ENCODE assay signal across 12 mouse cellular contexts in genomic region chr11:50134136-50134859, GRCm38 (mm10). TPM values are rescaled to one million over a fixed set of nuclear protein-coding genes. Genes with fewer than 3 reads are reported as not detected.
A peak's percentile ranks its signal among the peaks of the same experiment; 100 is the strongest.
DNase-seq lines count a peak whose midpoint lies in the region; ATAC-seq and TF ChIP-seq lines count a peak whose summit lies in the region.
"Had no signal": no experiment of that assay in that cellular context is flagged by ENCODE, and none has a peak within 500 bp of the region (broad histone marks: within the 10 kb centered on the region; RNA-seq: fewer than 3 reads in every experiment).

No protein-coding gene starts in this region.

- H3K79me2 ChIP-seq in MEL (ENCODE audit: control insufficient read depth, insufficient read depth, low read length, poor library complexity), result peaks cover 15% of the 10 kb centered on the region

- intact Hi-C loops in heart, postnatal 10 days (cut with DNase I), result loop anchor here (10.0 kb wide), 1 partner anchor 229 kb away; the partner anchor contains the start of gene Rasgef1c

- no peak for TF ChIP-seq EP300 in heart, postnatal 0 days (IDR thresholded peaks at IDR 0.05; ENCODE audit: low read depth)
- peak; percentile 40 to 60; a peak in 2 of 4 replicates for TF ChIP-seq EP300 in MEL (IDR thresholded peaks at IDR 0.05; ENCODE audit: low read depth in 1 of 2, low read length in 2 of 2)
- peak; percentile 86 for TF ChIP-seq EP300 in lung, postnatal 0 days (IDR thresholded peaks at IDR 0.05)

- no peak for DNase-seq in heart, postnatal 0 days (ENCODE audit: low spot score)
- peak; percentile 29 for DNase-seq in MEL (ENCODE audit: low read depth, low spot score)
- peak; percentile 18 to 22 for DNase-seq in heart, postnatal 10 days
- peak; percentile 68 for DNase-seq in lung, postnatal 0 days (ENCODE audit: low spot score)
- DNase-seq in layer of hippocampus, adult 8-10 months (ENCODE audit: low spot score in 2 of 2), result no peak
- DNase-seq in Muller cell, postnatal 12 days (ENCODE audit: inconsistent ontology term), result no peak
- no peak for DNase-seq in ovary, adult 18-20 months (ENCODE audit: low spot score)
- DNase-seq: cerebellum, adult 11 months; thymus, postnatal 4 days had no signal

- H3K9ac ChIP-seq in heart, postnatal 0 days (replicated peaks; ENCODE audit: low read depth, low read length), result no peak overlapping the region
- no peak overlapping the region for H3K9ac ChIP-seq in heart, embryonic 12.5 days
- H3K9ac ChIP-seq in MEL (ENCODE audit: control insufficient read depth, low read depth, low read length, poor library complexity, severe bottlenecking), result no peak overlapping the region
- H3K9ac ChIP-seq in lung, postnatal 0 days (replicated peaks; ENCODE audit: low read depth), result no peak overlapping the region
- H3K9ac ChIP-seq: hindbrain, embryonic 12.5 days; midbrain, embryonic 12.5 days had no signal

- WGBS in heart, postnatal 0 days, result 55% methylated on average over 10 of the region's 10 CpGs
- WGBS in heart, embryonic 12.5 days, result 58% methylated on average over 10 of the region's 10 CpGs
- 40% methylated on average over 10 of the region's 10 CpGs for WGBS in lung, postnatal 0 days

- no peak for TF ChIP-seq RAD21 in MEL (IDR thresholded peaks at IDR 0.05; ENCODE audit: low read depth, low read length)

- H3K36me3 ChIP-seq in heart, postnatal 0 days (replicated peaks; ENCODE audit: control insufficient read depth, insufficient read depth, low read length), result peaks cover 36% of the 10 kb centered on the region
- peaks cover 39% of the 10 kb centered on the region for H3K36me3 ChIP-seq in heart, embryonic 12.5 days
- peaks cover 0 to 19% of the 10 kb centered on the region in 2 experiments; a peak in 2 of 4 replicates for H3K36me3 ChIP-seq in MEL (ENCODE audit: control insufficient read depth in 1 of 2, insufficient read depth in 2 of 2, low read length in 2 of 2)
- peaks cover 9% of the 10 kb centered on the region; the same call in 1 of the 2 replicates for H3K36me3 ChIP-seq in lung, postnatal 0 days (ENCODE audit: insufficient read depth, low read length)

- H3K27me3 ChIP-seq in heart, postnatal 0 days (ENCODE audit: control insufficient read depth, insufficient read depth, low read length), result no peaks in the 10 kb centered on the region
- no peaks in the 10 kb centered on the region for H3K27me3 ChIP-seq in heart, embryonic 12.5 days (replicated peaks)
- H3K27me3 ChIP-seq in MEL (ENCODE audit: control insufficient read depth in 1 of 2, insufficient read depth in 2 of 2, low read length in 2 of 2), result no peaks in the 10 kb centered on the region
- H3K27me3 ChIP-seq in lung, postnatal 0 days (replicated peaks; ENCODE audit: insufficient read depth, low read length), result no peaks in the 10 kb centered on the region
- H3K27me3 ChIP-seq: hindbrain, embryonic 12.5 days; midbrain, embryonic 12.5 days had no signal

- H3K4me2 ChIP-seq in heart, postnatal 0 days (ENCODE audit: low read depth, low read length), result no peak overlapping the region
- H3K4me2 ChIP-seq in heart, embryonic 12.5 days, result no peak overlapping the region
- H3K4me2 ChIP-seq in lung, postnatal 0 days (replicated peaks; ENCODE audit: low read depth, low read length), result no peak overlapping the region
- H3K4me2 ChIP-seq: hindbrain, embryonic 12.5 days; midbrain, embryonic 12.5 days had no signal

- no peak for TF ChIP-seq CTCF in heart, postnatal 0 days (IDR thresholded peaks at IDR 0.05; ENCODE audit: low read depth)
- TF ChIP-seq CTCF in MEL (IDR thresholded peaks at IDR 0.05 in 2 of 3, conservative IDR thresholded peaks at IDR 0.05 in 1 of 3; ENCODE audit: control insufficient read depth in 1 of 3, insufficient read depth in 1 of 3, low read depth in 2 of 3, low read length in 3 of 3, poor library complexity in 1 of 3, severe bottlenecking in 1 of 3), result no peak
- no peak for TF ChIP-seq CTCF in lung, postnatal 0 days (IDR thresholded peaks at IDR 0.05)

- H3K4me3 ChIP-seq in heart, postnatal 0 days (ENCODE audit: low read depth, low read length), result no peak overlapping the region
- no peak overlapping the region for H3K4me3 ChIP-seq in heart, embryonic 12.5 days
- no peak overlapping the region for H3K4me3 ChIP-seq in MEL (ENCODE audit: control insufficient read depth in 1 of 2, insufficient read depth in 1 of 2, low read depth in 2 of 2, low read length in 2 of 2)
- no peak overlapping the region for H3K4me3 ChIP-seq in lung, postnatal 0 days (ENCODE audit: low read depth, low read length)
- H3K4me3 ChIP-seq: hindbrain, embryonic 12.5 days; midbrain, embryonic 12.5 days had no signal

- H3K9me3 ChIP-seq in heart, postnatal 0 days (replicated peaks; ENCODE audit: control insufficient read depth, low read length), result no peaks in the 10 kb centered on the region
- no peaks in the 10 kb centered on the region for H3K9me3 ChIP-seq in heart, embryonic 12.5 days (replicated peaks)
- no peaks in the 10 kb centered on the region for H3K9me3 ChIP-seq in MEL (replicated peaks; ENCODE audit: insufficient read depth, low read length)
- H3K9me3 ChIP-seq in lung, postnatal 0 days (ENCODE audit: low read length), result no peaks in the 10 kb centered on the region
- H3K9me3 ChIP-seq: hindbrain, embryonic 12.5 days; midbrain, embryonic 12.5 days had no signal

- ATAC-seq in heart, postnatal 0 days (ENCODE audit: insufficient read depth, low read depth), result no peak
- ATAC-seq in heart, embryonic 12.5 days (ENCODE audit: insufficient number of reproducible peaks, low FRiP score), result no peak
- ATAC-seq in lung, postnatal 0 days, result no peak

- TF ChIP-seq POLR2A in MEL (IDR thresholded peaks at IDR 0.05; ENCODE audit: control insufficient read depth in 1 of 2, insufficient read depth in 1 of 2, low read depth in 1 of 2, low read length in 2 of 2, poor library complexity in 1 of 2), result no peak

- 0 out of 2 replicates have a peak, but pooled peaks cover 4% of the 10 kb centered on the region for H3K4me1 ChIP-seq in heart, postnatal 0 days (ENCODE audit: control insufficient read depth, insufficient read depth)
- H3K4me1 ChIP-seq in heart, embryonic 12.5 days (replicated peaks), result peaks cover 18% of the 10 kb centered on the region
- peaks cover 11 to 22% of the 10 kb centered on the region in 2 experiments for H3K4me1 ChIP-seq in MEL (ENCODE audit: control insufficient read depth in 1 of 2, insufficient read depth in 2 of 2, low read length in 2 of 2)
- H3K4me1 ChIP-seq in lung, postnatal 0 days (ENCODE audit: insufficient read depth, low read depth, low read length), result peaks cover 8% of the 10 kb centered on the region; the same call in 1 of the 2 replicates

- H3K27ac ChIP-seq in heart, postnatal 0 days (ENCODE audit: low read depth), result peak overlapping the region; percentile 14; the same call in 1 of the 2 replicates
- H3K27ac ChIP-seq in heart, embryonic 12.5 days (ENCODE audit: poor library complexity, severe bottlenecking), result no peak overlapping the region
- H3K27ac ChIP-seq in MEL (ENCODE audit: control insufficient read depth, low read depth, low read length), result peak overlapping the region; percentile 0; the same call in 1 of the 2 replicates
- H3K27ac ChIP-seq in lung, postnatal 0 days (ENCODE audit: low read length), result peak overlapping the region; percentile 16; the same call in 1 of the 2 replicates
- H3K27ac ChIP-seq: hindbrain, embryonic 12.5 days; midbrain, embryonic 12.5 days had no signal

TF ChIP-seq in MEL, 35 proteins besides CTCF, POLR2A, EP300 and RAD21:
- peak; percentile 54 for TF ChIP-seq TCF12 (IDR thresholded peaks at IDR 0.05; ENCODE audit: low read depth, low read length)
- no peak for TF ChIP-seq ZC3H11A (IDR thresholded peaks at IDR 0.05; ENCODE audit: low read depth, low read length)
- TF ChIP-seq JUND (IDR thresholded peaks at IDR 0.05; ENCODE audit: low read depth, low read length), result 0 out of 2 replicates have a peak, but pooled peaks have one; percentile 30
- TF ChIP-seq MYB (IDR thresholded peaks at IDR 0.05; ENCODE audit: low read depth, low read length), result no peak
- TF ChIP-seq GATA1 (IDR thresholded peaks at IDR 0.05; ENCODE audit: low read depth, low read length), result peak; percentile 68
- peak; percentile 65 for TF ChIP-seq ETS1 (IDR thresholded peaks at IDR 0.05; ENCODE audit: low read depth, low read length)
- TF ChIP-seq POLR2AphosphoS2 (IDR thresholded peaks at IDR 0.05; ENCODE audit: low read length), result 0 out of 2 replicates have a peak, but pooled peaks have one; percentile 38

RNA-seq across cellular contexts. Expression of gene Tbc1d9b, which starts 3.1 kb away (rescaled TPM):
- total RNA-seq in heart, postnatal 0 days (2014; rRNA removed; ENCODE audit: low replicate concordance), result 37.6 and 49.0 TPM in 2 replicates
- polyA plus RNA-seq in heart, postnatal 0 days (2015; fragmentation: Nextera tagmentation; extraction: Ambion mirVana), result 18.2 and 18.4 TPM in 2 replicates
- polyA plus RNA-seq in heart, embryonic 12.5 days (2016; fragmentation: Nextera tagmentation; extraction: Ambion mirVana), result 35.5 and 35.9 TPM in 2 replicates
- 17.7 and 18.6 TPM in 2 replicates for total RNA-seq in MEL (2012; rRNA removed)
- 10 to 100 TPM in 1 of 2 experiments, not detected in 1; 32.5 TPM for polyA plus RNA-seq in MEL (2012; ENCODE audit: insufficient read depth in 1 of 2, insufficient read length in 2 of 2, low read depth in 1 of 2, low replicate concordance in 2 of 2, missing spikeins in 1 of 2)
- 10 to 100 TPM; 44.5 to 48.6 TPM for total RNA-seq in heart, postnatal 10 days (2021)
- 26.1 and 27.4 TPM in 2 replicates for polyA plus RNA-seq in lung, postnatal 0 days (2015; fragmentation: Nextera tagmentation; extraction: Ambion mirVana)
- 100 to 1,000 TPM; 115 to 122 (median 118) TPM for total RNA-seq in layer of hippocampus, adult 8-10 months (2022)

RNA-seq across cellular contexts. Expression of gene Mrnip, which starts 39.9 kb away (rescaled TPM):
- total RNA-seq in heart, postnatal 0 days (2014; rRNA removed; ENCODE audit: low replicate concordance), result 6.3 and 18.6 TPM in 2 replicates
- 7.7 and 7.9 TPM in 2 replicates for polyA plus RNA-seq in heart, postnatal 0 days (2015; fragmentation: Nextera tagmentation; extraction: Ambion mirVana)
- 10.1 and 11.6 TPM in 2 replicates for polyA plus RNA-seq in heart, embryonic 12.5 days (2016; fragmentation: Nextera tagmentation; extraction: Ambion mirVana)
- 10.6 and 12.1 TPM in 2 replicates for total RNA-seq in MEL (2012; rRNA removed)
- polyA plus RNA-seq in MEL (2012; ENCODE audit: insufficient read depth in 1 of 2, insufficient read length in 2 of 2, low read depth in 1 of 2, low replicate concordance in 2 of 2, missing spikeins in 1 of 2), result 1 to 10 TPM in 1 of 2 experiments, not detected in 1; 8.6 TPM
- total RNA-seq in heart, postnatal 10 days (2021), result 1 to 10 TPM; 6.0 TPM
- polyA plus RNA-seq in lung, postnatal 0 days (2015; fragmentation: Nextera tagmentation; extraction: Ambion mirVana), result 6.9 and 9.0 TPM in 2 replicates
- total RNA-seq in layer of hippocampus, adult 8-10 months (2022), result 10 to 100 TPM; 14.0 to 16.9 (median 15.4) TPM

Comparison
In these comparisons a context has a peak if more than half of its experiments do, and no peak if none do; other contexts are left out.
1. DNase-seq: peak in MEL (single experiment), heart, postnatal 10 days (2 of 2) and lung, postnatal 0 days (single experiment); none in heart, postnatal 0 days (single experiment), layer of hippocampus, adult 8-10 months (0 of 2), Muller cell, postnatal 12 days (single experiment) and ovary, adult 18-20 months (single experiment).